Mouse (Mus musculus): Measurements from ENCODE around the gene Tpcn2.

Gene Tpcn2

DNA sequence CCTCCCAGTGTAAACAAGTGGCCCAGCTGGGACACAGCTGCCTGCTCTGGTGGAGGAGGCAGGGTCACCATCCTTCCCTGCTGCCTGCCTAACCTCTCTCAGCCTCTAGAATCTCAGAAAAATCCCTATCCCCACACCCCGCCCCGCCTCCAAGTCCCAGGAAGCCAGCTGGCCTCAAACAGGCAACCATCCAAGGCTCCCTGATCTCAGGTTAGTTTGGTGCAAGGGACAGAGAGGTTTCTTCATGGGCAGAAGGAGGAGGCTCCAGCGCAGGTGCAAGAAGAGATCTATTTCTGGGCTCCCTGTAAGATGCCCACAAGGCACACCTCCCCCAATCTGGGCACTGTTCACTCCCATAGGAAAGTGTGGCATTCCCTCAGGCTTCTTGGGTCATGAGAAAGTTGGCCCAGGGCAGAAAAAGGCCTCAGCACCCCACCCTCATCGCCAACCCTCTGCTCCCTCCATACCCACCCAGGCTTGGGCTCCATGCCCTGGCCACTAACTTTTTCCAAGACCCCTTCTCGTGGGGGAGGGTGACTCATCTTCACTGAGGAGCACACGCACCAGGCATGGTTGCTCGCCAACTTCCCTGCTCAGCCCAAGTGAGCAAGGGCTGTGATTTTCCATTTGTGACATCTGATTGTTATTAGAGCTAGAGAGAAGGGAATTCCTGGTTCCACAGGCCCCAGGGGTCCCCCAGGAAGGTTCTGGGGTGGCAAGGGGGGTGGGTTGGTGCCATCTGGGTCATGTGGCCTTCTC lies 15.9 kb upstream of the Tpcn2 start:
- DNase-seq (ENCODE audit: low read depth, low spot score), result no peak

DNA sequence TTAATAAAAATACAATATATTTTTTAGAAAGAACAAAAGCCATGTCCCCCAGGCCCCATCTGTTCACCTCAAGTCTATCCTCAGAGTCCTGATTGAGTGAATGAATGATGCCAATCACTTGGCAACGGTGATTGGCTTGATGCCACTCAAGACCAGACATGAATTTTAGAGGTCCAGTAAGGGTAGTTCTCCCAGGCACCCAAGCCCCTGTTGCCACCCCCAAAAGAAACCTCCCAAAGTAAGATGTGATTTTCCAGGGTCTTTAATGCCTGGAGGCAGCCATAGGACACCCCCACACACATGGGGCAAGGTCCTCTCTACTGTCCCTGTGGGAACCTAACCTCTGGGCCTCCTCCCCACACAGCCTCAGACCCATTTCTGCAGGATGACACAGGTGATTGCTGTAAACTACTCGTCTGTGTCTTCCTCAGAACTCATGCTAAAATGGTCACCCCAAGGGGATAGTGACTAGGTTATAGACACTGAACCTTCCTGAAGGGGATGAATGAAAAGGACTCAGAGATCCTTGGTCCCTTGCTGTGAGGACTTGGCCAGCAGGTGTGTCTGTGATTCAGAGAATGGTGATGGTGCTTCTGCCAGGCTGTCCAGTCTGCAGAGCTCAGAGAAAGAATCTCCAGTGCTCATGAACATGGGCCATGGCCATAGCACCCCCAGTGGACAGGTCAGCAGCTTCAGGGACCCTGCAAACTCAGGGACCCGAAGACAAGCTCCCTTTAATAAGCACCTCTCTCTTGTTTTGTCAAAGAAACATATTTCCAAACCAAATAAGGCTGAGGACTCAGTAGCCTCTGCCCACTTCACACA lies 15.1 kb upstream of the Tpcn2 start:
- DNase-seq (ENCODE audit: low read depth, low spot score), result no peak

DNA sequence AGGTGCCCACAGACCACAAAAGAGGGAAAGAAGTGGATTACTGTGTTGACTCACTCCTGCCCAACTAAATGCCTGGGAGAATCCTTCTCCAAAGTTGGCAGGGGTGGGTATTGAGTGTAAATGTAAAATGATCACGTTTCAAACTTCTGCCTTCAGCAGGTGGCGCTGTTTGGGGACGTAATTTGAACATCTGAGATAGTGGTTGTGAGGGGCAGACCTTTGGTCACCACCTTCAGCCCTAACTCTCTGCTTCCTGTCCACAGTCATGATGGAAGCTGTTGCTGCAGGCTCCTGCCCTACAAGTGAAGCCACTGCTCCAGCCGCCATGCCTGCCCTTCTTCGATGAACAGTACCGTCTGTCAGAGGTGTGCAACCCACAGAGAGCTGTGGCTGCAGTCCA lies 10.0 kb upstream of the Tpcn2 start:
- peak; percentile 61 for DNase-seq (ENCODE audit: low read depth, low spot score)

DNA sequence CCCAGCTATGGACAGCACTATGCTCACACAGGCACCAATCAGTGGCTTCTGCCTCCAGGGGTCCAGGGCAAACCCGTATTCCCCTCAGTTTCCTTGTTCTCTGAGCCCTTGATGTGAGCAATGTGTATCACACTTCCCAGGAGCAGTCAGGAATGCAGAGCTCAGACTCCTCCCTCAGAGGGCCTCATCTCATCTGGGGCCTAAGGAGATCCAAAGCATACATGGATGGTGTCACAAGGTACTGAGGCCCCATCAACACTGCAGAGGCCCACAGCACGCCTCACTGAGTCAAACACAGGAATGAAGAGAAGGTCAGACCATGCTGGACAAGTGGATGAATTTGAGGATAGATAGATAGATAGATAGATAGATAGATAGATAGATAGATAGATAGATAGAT lies 8.9 kb upstream of the Tpcn2 start:
- DNase-seq (ENCODE audit: low read depth, low spot score), result no peak

DNA sequence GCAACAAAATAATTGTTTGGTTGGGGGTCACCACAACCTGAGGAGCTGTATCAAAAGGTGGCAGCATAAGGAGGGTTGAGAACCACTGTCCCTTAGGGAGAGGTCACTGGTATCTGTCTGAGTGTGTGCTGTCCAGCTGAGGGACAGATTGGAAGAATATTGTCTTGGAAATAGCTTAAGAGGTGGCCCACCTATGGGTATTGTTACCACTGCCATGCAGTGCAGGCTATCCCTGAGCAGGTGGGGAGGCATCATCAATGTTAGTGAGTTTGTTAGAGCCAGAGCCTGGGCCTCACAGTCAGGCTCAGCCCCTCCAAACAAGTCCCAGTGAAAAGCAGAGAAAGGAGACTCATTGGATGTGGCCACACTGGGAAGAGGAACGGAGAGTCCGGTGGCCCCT lies 8.0 kb upstream of the Tpcn2 start:
- DNase-seq (ENCODE audit: low read depth, low spot score), result no peak

DNA sequence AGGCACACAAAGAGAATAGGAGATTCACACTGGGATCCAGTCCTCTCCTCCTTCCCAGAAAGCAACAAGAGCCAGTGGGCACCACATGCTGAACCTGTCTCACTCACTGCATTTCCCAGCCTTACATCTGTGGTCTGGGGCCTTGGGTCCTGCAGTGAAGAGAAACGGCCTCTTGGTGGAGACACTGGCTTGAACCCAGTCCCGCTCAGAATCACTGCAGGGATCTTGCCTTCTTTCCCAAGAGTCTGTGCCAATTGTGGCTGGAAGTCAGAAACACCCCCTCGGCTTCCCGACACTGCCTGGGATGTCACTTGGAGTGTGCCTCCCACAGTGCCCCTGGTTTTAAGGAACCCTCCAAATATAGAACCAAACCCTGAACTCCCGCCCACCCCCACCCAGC lies 5.5 kb upstream of the Tpcn2 start:
- peak; percentile 22 for DNase-seq (ENCODE audit: low read depth, low spot score)

DNA sequence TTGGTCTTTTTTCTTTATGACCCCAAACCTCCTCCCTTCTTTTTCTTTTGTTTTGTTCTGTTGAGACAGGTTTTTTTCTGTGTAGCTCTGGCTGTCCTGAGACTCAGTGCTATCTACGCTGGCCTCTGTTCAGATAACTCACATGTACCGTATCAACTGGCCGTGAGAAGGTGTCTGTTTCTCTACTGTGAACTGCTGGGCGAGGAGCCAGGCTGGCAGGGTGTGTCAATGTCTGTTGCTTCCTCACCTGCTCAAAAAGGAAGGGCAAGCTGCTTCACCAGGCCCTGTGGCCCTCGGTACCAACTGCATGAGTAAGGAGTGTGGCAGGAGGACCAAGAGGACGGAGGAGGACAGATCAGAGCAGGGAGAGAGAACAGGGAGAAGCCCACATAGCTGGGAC lies 3.6 kb upstream of the Tpcn2 start:
- no peak for DNase-seq (ENCODE audit: low read depth, low spot score)

DNA sequence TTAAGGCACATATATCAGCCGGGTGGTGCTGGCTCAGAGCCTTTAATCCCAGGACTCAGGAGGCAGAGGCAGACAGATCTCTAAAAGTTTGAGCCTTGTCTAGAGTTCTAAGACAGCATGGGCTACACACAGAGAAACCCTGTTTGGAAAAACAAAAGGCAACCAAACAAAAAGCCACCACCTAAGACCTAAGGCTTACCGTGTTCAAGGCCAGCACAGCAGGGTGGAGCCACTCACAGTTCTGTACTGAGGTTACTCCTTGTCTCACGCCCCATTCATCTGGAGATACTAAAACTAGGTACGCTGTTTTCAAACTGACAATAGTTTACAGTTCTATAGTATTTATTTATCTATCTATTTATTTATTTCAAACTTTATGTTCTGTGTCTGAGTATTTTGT lies 1.7 kb upstream of the Tpcn2 start:
- DNase-seq (ENCODE audit: low read depth, low spot score), result no peak

DNA sequence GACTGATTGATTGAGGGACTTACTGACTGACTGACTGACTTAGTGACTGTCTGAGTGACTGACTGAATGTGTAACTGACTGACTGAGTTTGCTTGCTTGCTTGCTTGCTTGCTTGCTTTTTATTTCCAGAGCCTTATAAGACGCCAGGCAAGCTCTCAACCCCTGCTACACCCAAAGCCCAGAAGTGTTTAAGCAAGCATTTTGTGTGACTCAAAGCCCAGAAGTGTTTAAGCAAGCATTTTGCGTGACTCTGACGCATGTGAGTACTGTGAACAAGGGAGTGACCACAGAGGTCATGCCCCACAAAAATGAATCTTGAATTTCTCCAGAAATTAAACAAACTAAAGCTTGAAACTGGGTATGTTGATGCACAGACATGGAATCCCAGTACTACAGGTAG lies 482 bp upstream of the Tpcn2 start:
- no peak for DNase-seq (ENCODE audit: low read depth, low spot score)

DNA sequence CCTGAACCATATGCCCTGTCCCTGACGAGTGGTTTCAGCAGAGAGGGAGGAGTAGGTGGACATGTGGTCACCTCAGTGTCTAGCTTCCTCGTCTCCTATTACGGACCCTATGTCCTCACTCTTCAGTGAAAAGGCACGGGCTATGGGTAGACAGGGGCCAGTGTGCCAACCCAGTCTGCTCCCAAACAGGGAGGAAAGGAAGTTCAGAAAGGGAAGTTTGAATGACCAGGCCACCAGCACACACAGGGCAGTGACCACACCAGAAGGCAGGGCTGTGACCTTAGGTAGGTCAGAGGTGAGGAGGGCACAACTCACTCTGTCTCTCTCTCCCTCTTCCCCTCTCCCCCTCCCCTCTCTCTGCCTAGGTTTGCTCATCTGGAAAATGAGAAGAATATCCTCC lies 770 bp downstream of the Tpcn2 start:
- no peak for DNase-seq (ENCODE audit: low read depth, low spot score)

DNA sequence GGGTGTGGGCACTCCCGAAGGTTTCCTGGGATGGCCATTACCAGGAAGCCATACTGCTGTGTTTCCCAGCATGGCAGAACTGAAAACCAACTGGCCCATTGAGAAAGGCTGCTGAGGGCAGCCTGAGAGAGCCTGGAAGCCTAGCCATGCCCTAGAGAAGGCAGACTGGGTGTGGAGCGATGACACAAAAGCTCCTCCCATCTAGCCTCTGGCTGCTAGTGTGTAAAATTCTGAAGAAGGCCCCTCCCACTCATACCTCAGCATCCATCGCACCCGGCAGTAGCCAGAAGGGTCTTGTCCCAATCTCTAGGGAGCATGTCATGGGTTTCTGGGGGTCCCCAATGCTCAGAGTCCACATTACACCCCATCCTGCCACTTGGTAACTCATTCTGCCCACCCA lies 2.4 kb downstream of the Tpcn2 start:
- no peak for DNase-seq (ENCODE audit: low read depth, low spot score)

DNA sequence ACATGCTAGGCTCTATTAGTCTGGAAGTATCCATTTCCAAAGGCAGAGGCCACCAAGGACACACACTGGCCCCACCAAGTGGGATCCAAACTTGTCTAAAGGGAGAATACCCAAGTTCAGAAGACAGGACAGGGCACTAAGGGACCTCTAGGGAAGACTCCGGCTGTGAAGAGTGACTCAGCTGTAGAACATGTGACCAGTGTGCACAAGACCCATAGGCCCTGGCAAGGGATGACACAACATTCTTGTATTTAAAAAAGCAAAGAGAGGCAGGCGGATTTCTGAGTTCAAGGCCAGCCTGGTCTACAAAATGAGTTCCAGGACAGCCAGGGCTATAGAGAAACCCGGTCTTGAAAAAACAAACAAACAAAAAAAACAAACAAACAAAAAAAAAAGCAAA lies 8.3 kb downstream of the Tpcn2 start:
- DNase-seq (ENCODE audit: low read depth, low spot score), result no peak

DNA sequence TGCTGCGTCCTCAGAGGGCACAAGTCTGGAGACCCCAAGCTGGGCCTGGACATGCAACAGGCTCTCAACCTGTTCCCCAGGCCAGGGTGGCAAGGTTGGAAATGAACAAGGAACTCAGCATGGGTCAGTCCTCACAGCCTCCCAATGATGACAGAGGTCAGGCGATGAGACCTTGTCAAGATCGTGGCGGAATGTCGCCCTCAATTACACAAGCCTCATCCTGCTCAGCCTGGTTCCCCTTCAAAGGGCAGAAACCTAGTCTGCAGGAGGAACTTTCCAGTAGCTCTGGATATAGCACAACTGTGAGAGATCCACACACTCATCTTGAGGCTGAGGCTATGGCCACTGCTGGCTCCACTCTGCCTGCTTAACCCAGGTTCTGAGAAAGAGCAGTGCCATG lies 12.9 kb downstream of the Tpcn2 start:
- DNase-seq (ENCODE audit: low read depth, low spot score), result no peak

DNA sequence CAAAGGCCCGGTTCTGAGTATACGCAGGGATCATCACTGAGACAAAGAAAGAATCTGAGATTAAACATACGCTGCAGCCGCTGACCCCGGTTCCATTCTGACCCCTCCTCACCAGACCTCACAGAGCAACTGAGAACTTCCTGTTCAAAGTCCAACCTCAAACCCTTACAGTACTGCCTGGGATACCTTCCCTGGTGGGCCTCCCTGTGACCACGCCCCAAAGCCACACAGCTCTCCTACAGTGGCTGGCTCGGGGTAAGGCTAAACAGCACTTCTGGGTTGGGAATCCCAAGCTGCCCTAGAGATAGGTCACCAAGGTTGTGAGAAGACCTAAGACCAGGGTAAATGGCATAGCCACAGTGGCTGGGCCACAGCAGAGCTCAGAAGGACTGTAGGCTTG lies 14.9 kb downstream of the Tpcn2 start:
- no peak for DNase-seq (ENCODE audit: low read depth, low spot score)

DNA sequence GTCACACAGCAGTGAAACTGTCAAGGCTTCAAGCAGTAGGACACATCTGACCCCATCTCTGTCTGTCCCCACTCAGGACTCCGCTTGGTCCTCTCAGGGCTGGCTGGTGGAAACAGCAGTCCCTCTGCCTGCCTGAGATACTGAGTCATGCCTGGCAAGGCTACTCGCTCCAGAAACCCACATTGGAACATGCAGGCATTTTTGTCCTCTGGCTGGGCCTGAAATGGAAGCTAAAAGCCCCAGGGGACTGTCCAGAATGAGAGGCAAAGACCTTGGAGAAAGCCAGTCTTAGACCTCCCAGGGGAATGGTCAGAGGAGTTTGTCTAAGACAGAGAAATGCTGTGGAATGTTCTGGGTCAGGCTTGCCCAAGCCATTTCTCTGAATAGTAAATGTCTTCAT lies 17.8 kb downstream of the Tpcn2 start:
- no peak for DNase-seq (ENCODE audit: low read depth, low spot score)

DNA sequence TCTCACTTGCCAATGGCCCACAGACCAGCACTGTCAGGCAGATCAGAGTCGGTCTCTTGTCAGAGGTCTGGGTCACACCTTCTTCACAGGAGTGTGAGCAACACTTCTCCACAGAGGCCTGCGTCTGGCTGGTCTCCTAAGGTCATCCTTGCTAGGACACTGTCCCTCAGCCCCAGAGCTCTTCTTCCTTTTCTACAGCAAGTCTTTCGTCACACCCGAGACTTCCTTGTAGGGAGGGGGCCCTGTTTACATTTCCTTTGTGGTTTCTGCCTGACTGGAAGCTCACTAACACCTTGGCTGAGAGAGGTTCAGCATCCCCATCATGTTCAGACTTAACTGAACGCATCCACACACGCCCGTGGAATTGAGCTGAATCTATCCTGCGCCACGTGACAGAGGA lies 19.6 kb downstream of the Tpcn2 start:
- no peak for DNase-seq (ENCODE audit: low read depth, low spot score)

DNA sequence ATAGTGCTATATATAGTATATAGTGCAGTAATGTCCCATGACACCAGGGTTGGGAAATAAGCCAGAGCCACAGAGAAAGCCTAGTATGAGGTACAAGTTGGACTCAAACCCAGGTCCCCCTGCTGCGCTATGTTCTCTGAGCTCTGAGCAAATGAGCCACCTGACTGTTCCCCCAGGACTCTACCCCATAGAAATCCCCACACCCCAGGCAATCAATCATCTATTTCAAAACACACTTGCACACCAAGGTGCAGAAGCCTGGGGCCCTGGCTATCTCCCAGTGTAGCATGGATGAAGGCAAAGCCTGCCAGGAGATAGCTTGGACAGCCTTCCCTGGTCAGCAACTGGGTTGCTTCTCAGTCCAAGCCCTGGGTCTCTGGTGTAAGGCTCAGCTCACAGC lies 27.7 kb downstream of the Tpcn2 start:
- no peak for DNase-seq (ENCODE audit: low read depth, low spot score)

DNA sequence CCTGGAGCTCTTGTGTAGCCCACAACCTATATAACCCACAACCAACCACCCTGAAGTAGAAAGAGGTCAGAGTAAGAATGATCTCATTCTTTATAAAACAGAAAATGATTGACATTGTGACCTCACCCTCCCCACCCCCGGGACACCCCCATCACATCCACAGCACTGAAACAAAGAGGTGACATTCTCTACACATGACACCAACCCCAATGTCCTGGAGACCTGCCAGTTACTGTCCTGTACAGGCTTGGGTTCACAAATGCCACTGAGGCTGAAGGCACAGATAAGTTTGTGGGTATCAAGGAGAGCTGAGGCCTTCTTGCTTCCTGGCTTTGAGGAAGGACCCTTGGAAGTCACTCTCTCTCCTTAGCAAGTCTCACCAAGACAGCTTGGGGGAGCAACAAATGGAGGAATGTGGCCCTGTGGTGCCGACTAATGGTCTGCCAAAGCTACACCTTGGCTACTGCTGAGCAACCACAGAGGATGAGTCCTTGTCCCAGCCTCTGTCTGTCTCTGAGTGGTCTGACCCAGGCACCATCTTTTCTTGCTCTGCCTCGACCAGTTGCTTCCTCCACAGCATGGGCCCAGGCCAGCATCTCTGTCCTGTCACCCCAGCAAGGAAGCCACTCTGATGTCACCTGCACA lies 29.7 kb downstream of the Tpcn2 start:
- DNase-seq (ENCODE audit: low read depth, low spot score), result no peak

DNA sequence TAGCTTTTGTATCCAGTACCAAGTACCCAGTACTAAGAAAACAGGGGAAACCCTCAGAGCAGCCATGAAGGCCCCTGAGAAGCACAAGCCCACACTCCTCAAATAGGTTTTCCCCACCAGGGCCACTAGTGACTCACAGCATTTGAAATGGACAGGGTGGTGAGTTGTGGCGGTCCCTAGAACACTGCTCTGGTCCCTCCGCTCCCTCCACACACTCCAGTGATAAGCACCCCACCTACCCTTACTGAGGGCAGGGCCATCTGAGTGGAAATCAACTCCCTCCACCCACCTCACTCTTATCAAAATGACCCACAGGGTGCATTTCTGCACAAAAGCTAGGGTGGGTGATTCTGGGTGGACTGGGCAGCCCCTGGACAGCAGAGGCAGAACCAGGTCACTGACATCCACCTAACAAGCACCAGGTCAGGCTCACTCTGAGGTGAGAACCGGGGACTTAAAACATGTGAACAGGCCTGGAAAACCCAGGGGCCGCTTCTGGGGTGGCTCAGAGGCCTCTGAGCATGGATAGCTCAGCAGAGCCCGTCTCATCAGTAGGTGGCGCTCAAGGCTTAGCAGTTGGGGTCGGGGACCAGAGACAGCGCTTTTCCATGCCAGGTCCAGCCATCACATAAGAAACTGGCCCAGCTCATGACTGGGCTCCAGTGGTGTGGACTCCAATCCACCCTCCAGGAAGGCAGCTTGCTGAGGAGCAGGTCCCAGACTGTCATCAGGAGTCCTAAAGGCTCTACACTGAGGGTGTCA lies 30.9 kb downstream of the Tpcn2 start:
- DNase-seq (ENCODE audit: low read depth, low spot score), result peak; percentile 74

DNA sequence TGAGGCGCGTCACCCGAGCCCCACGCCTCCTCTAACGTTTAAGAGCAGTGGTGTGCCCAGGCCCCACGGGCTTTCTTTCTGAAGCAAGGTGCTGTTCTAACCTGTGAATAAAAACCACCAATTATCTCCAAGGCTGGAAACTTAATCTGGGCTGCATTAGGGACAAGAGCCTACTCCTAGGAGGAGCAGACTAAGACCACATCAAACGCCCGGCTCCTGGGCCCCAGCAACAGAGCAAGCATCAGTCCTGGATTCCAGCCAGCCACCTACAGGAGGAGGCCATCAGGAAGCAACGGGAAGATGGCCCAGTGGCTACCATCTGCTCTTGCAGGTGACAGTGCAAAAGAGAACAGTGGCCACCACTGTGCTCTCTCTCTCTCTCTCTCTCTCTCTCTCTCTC lies 33.6 kb downstream of the Tpcn2 start:
- no peak for DNase-seq (ENCODE audit: low read depth, low spot score)

DNA sequence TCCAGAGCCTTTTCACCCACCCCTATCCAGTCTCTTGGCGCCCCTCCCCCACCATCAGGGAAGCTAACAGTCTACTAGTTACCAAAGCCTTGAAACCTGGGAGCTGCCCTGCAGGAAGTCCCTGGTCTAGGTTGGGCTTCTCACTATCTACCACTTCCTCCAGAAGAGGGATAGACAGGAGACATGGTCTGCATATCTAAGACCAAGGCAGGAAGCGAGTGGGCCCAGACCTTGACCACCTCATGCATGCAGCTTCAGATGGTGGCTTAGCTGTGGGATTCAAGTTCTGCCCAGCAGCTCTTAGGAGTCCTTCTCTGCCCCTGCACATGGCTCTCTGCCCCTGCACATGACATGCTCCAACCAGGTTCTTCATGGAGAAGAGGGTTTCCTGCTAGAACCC lies 34.9 kb downstream of the Tpcn2 start:
- no peak for DNase-seq (ENCODE audit: low read depth, low spot score)
